Mouse (Mus musculus) liver, adult 2 months (tissue): ENCODE measurements around the gene Bptf.
"Not testable (repeated sequence)": the region's sequence is repeated elsewhere in the genome, so short reads cannot be mapped to it uniquely, and the experiment has no call there.

Source experiments
- CTCF ChIP-seq: fragments of 200-500 bp; IDR thresholded peaks from 2 replicates; pipeline ENCODE4 v1.5.1; 2011; ENCODE audit warnings: low read depth, low read length, control low read depth
- POLR2A ChIP-seq: fragments of 200-500 bp; IDR thresholded peaks from 2 replicates; pipeline ENCODE4 v1.6.1; 2011; ENCODE audit warnings: low read length, control low read depth; ENCODE audit not compliant: insufficient read depth; ENCODE audit errors: extremely low read depth

GRCm38 (mm10) chr11:106985979-106986604 lies 145.8 kb downstream of the Bptf start:
- not testable (repeated sequence) for TF ChIP-seq CTCF, POLR2A
